Mouse (Mus musculus): ENCODE data around the gene Ogfod3.

GRCm38 (mm10) chr11:121231191-121231590 is 26.7 kb upstream of the Ogfod3 start:
- TF ChIP-seq CTCF (IDR thresholded peaks at IDR 0.05; ENCODE audit: borderline replicate concordance, control insufficient read depth, extremely low read depth, insufficient read depth, low read length, poor library complexity) (no peak), POLR2A (IDR thresholded peaks at IDR 0.05; ENCODE audit: control insufficient read depth, extremely low read depth, insufficient read depth, low read length, poor library complexity) (no peak)
